Mouse (Mus musculus) cerebellum, adult 11 months (tissue): ENCODE measurements around the gene Prkch.

ENCODE experiments used
- DNase-seq: peaks from one replicate; pipeline ENCODE4 v3.0.0; 2022

The Prkch gene

GRCm38 (mm10) chr12:73617652-73618051, 33.1 kb downstream of the Prkch start:
- no peak for DNase-seq

- no peak for DNase-seq
These were observed 40.9 kb downstream of the Prkch start for GRCm38 (mm10) chr12:73625277-73626032.

- no peak for DNase-seq
These were observed 43.3 kb downstream of the Prkch start for GRCm38 (mm10) chr12:73627902-73628301.

- no peak for DNase-seq
These were observed 46.0 kb downstream of the Prkch start for GRCm38 (mm10) chr12:73630596-73630995.

GRCm38 (mm10) chr12:73631148-73631547, 46.6 kb downstream of the Prkch start:
- no peak for DNase-seq

GRCm38 (mm10) chr12:73632671-73633244, 48.2 kb downstream of the Prkch start:
- DNase-seq = no peak

GRCm38 (mm10) chr12:73633707-73634106, 49.1 kb downstream of the Prkch start:
- DNase-seq = no peak

- DNase-seq = no peak
These were observed 55.0 kb downstream of the Prkch start for GRCm38 (mm10) chr12:73639571-73639970.

GRCm38 (mm10) chr12:73641183-73641582, 56.6 kb downstream of the Prkch start:
- DNase-seq = no peak

GRCm38 (mm10) chr12:73645216-73645615, 60.6 kb downstream of the Prkch start:
- DNase-seq = no peak

GRCm38 (mm10) chr12:73647686-73648085, 63.1 kb downstream of the Prkch start:
- no peak for DNase-seq

GRCm38 (mm10) chr12:73656568-73657204, 72.1 kb downstream of the Prkch start:
- no peak for DNase-seq

GRCm38 (mm10) chr12:73663421-73663820, 78.8 kb downstream of the Prkch start:
- DNase-seq = no peak

GRCm38 (mm10) chr12:73666701-73667100, 82.1 kb downstream of the Prkch start:
- no peak for DNase-seq

- no peak for DNase-seq
These were observed 83.0 kb downstream of the Prkch start for GRCm38 (mm10) chr12:73667607-73668006.

GRCm38 (mm10) chr12:73670739-73671138, 86.1 kb downstream of the Prkch start:
- DNase-seq = no peak

GRCm38 (mm10) chr12:73671540-73671939, 86.9 kb downstream of the Prkch start:
- no peak for DNase-seq

- no peak for DNase-seq
These were observed 87.4 kb downstream of the Prkch start for GRCm38 (mm10) chr12:73672007-73672406.

GRCm38 (mm10) chr12:73673783-73674182, 89.2 kb downstream of the Prkch start:
- DNase-seq = no peak

GRCm38 (mm10) chr12:73675212-73675611, 90.6 kb downstream of the Prkch start:
- DNase-seq = no peak

GRCm38 (mm10) chr12:73679400-73679801, 94.8 kb downstream of the Prkch start:
- DNase-seq = no peak

GRCm38 (mm10) chr12:73682921-73683346, 98.3 kb downstream of the Prkch start:
- no peak for DNase-seq

GRCm38 (mm10) chr12:73685875-73686274, 101.3 kb downstream of the Prkch start:
- no peak for DNase-seq

- no peak for DNase-seq
These were observed 101.9 kb downstream of the Prkch start for GRCm38 (mm10) chr12:73686456-73686855.
